Mouse (Mus musculus) hindbrain, embryonic 16.5 days (tissue): ENCODE results near the gene Ttc32. TPM values are rescaled to one million over a fixed set of nuclear protein-coding genes. Genes with fewer than 3 reads are reported as not detected.

Experiments used
- ATAC-seq: fragments of 200-750 bp; cut with Nextera tagmentation; 2 replicates; pipeline ENCODE4 v1.8.0; 2017; ENCODE audit warnings: moderate TSS enrichment, moderate library complexity
- H3K27ac ChIP-seq: fragments of 300-500 bp; sonication (generic); 2 replicates; pipeline ENCODE4 v1.5.1; 2014; ENCODE audit warnings: low read depth, mild to moderate bottlenecking, control low read depth, low read length, moderate library complexity
- H3K27me3 ChIP-seq: fragments of 300-500 bp; sonication (generic); replicated peaks from 2 replicates; pipeline ENCODE4 v1.6.1; 2014; ENCODE audit warnings: low read length; ENCODE audit not compliant: control insufficient read depth, insufficient read depth
- H3K36me3 ChIP-seq: fragments of 300-500 bp; sonication (generic); 2 replicates; pipeline ENCODE4 v1.6.1; 2014; ENCODE audit warnings: mild to moderate bottlenecking, low read length, moderate library complexity, mixed read lengths; ENCODE audit not compliant: control insufficient read depth, insufficient read depth
- H3K4me1 ChIP-seq: fragments of 300-500 bp; sonication (generic); 2 replicates; pipeline ENCODE4 v1.6.1; 2014; ENCODE audit warnings: low read depth, low read length; ENCODE audit not compliant: control insufficient read depth, insufficient read depth
- H3K4me2 ChIP-seq: fragments of 300-500 bp; sonication (generic); 2 replicates; pipeline ENCODE4 v1.6.1; 2014; ENCODE audit warnings: mild to moderate bottlenecking, low read length, control low read depth, moderate library complexity
- H3K4me3 ChIP-seq: fragments of 300-500 bp; sonication (generic); 2 replicates; pipeline ENCODE4 v1.5.1; 2014; ENCODE audit warnings: mild to moderate bottlenecking, low read length, control low read depth, moderate library complexity
- H3K9ac ChIP-seq: fragments of 300-500 bp; sonication (generic); 2 replicates; pipeline ENCODE4 v1.6.1; 2014; ENCODE audit warnings: low read depth, mild to moderate bottlenecking, control low read depth, low read length, moderate library complexity
- H3K9me3 ChIP-seq: fragments of 300-500 bp; sonication (generic); 2 replicates; pipeline ENCODE4 v1.6.1; 2014; ENCODE audit warnings: mild to moderate bottlenecking, low read length, moderate library complexity; ENCODE audit not compliant: control insufficient read depth
- WGBS: fragments of 180-500 bp; shearing (Covaris S2); extraction: QIAGEN DNeasy Blood & Tissue Kit; methylation state at CpG from one replicate; pipeline ENCODE4 v1.1.7; 2014; 5-methylcytosine and 5-hydroxymethylcytosine counted together
- polyA plus RNA-seq: library from polyadenylated mRNA; unstranded; fragments of >200 nt; fragmentation: Nextera tagmentation; extraction: Ambion mirVana; gene quantifications from 2 replicates; pipeline ENCODE4 v1.2.1, GENCODE M21; 2015

Gene Ttc32
- 7.3 and 8.8 TPM in 2 replicates for polyA plus RNA-seq

DNA sequence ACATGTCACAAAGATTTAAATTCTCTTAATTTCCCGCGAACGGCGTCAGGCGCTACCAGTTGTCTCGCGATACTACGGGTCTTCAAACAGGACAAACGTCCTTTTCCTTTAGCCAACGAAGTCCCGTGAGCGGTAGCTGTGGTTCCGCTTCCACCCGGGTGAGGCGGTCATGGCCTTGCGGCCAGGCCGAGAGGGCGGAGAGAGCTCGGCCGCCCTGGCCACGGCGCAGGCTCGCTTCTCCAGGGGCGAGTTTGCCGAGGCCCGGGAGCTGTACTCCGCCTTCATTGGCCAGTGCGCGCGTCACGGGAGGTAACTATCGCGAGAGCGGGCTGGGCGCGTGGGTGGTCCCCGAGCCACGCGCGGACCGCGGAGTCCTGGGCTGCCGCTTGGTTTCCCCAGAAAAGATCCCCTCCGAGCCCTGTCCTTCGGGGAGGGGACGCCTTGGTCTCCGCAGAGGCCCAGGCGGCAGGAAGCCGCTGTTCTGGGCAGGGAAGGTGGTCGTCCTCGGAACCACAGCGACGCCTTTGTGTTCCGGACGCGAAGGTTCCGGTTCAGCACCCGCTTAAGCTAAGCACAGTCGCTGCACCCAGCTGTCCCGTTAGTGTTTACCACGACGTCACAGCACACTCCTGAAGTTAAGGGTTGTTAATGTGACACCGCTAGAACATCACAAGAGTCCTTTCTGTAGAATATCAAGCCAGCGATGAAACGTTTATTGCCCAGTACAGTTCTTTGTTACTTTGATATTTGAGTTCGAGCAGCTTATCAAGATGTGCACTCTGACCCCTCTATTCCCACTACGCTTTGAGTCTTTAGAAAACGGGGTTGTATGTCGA, at the start of gene Ttc32:
Gene Ttc32 (plus strand): TSS at position 110 of the 836 bp plus-strand sequence.
- peak within 1 kb of the TSS; percentile 96 for H3K9ac ChIP-seq
- no peaks in the 10 kb centered on the region for H3K9me3 ChIP-seq
- peaks cover 11% of the 10 kb centered on the region; the same call in 1 of the 2 replicates for H3K36me3 ChIP-seq
- H3K4me1 ChIP-seq, result peaks cover 6% of the 10 kb centered on the region
- no peaks in the 10 kb centered on the region for H3K27me3 ChIP-seq
- under 1% methylated on average over 60 of the region's 69 CpGs for WGBS
- peak; percentile 98 for ATAC-seq
- H3K4me3 ChIP-seq, result peak within 1 kb of the TSS; percentile 79
- H3K27ac ChIP-seq, result peak within 1 kb of the TSS; percentile 99
- H3K4me2 ChIP-seq, result peak within 1 kb of the TSS; percentile 86

GRCm38 (mm10) chr12:8993231-8993630, 36.6 kb upstream of the Ttc32 start:
- Histone ChIP-seq H3K9me3 (no peaks in the 10 kb centered on the region), H3K36me3 (peaks cover 7% of the 10 kb centered on the region; the same call in 1 of the 2 replicates), H3K4me2 (no peak overlapping the region), H3K27ac (no peak overlapping the region), H3K9ac (no peak overlapping the region), H3K4me3 (no peak overlapping the region), H3K27me3 (no peaks in the 10 kb centered on the region), H3K4me1 (no peaks in the 10 kb centered on the region)
- ATAC-seq, result no peak
- WGBS, result 80% methylated on average over 8 of the region's 8 CpGs

DNA sequence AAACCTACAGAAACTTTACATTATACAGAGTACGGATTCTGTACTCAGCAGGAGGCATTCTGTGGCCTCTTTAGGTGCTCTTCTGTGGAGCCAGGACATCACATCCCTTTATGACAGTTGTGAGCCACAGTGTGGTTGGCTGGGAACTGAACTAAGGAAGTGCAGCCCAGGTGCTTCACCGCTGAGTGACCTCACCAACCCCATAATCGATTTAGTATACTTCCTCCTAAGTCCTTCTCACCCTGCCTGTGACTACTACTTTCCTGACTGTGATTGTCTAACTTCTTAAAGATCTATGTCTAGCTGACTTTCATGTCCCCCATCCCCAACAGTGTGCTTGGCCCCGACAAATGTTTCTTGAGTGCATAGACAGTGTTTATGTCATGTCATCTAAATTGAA, 31.5 kb upstream of the Ttc32 start:
- Histone ChIP-seq H3K4me3 (no peak overlapping the region), H3K27me3 (no peaks in the 10 kb centered on the region), H3K9me3 (no peaks in the 10 kb centered on the region), H3K9ac (no peak overlapping the region), H3K4me2 (no peak overlapping the region), H3K36me3 (peaks cover 6% of the 10 kb centered on the region; the same call in 1 of the 2 replicates), H3K27ac (no peak overlapping the region), H3K4me1 (no peaks in the 10 kb centered on the region)
- WGBS, result 95% methylated on average over 4 of the region's 4 CpGs
- ATAC-seq, result no peak

- peak; percentile 80 for ATAC-seq
- 11% methylated on average over 5 of the region's 5 CpGs for WGBS
Measured at GRCm38 (mm10) chr12:9002038-9002648, 27.7 kb upstream of the Ttc32 start.

GRCm38 (mm10) chr12:9007146-9007545, 22.7 kb upstream of the Ttc32 start:
- H3K4me1 ChIP-seq, result no peaks in the 10 kb centered on the region
- H3K36me3 ChIP-seq, result no peaks in the 10 kb centered on the region; the same call in 1 of the 2 replicates
- H3K4me2 ChIP-seq, result no peak overlapping the region
- 62% methylated on average over 4 of the region's 4 CpGs for WGBS
- no peak for ATAC-seq
- no peak overlapping the region for H3K27ac ChIP-seq
- H3K9me3 ChIP-seq, result no peaks in the 10 kb centered on the region
- no peak overlapping the region for H3K9ac ChIP-seq
- no peak overlapping the region for H3K4me3 ChIP-seq
- H3K27me3 ChIP-seq, result no peaks in the 10 kb centered on the region

More at GRCm38 (mm10) chr12:9002038-9002648, 27.7 kb upstream of the Ttc32 start:
- no peak overlapping the region for H3K27ac ChIP-seq
- no peak overlapping the region for H3K9ac ChIP-seq
- H3K9me3 ChIP-seq, result no peaks in the 10 kb centered on the region
- no peaks in the 10 kb centered on the region for H3K4me1 ChIP-seq
- peaks cover 4% of the 10 kb centered on the region; the same call in 1 of the 2 replicates for H3K36me3 ChIP-seq
- no peaks in the 10 kb centered on the region for H3K27me3 ChIP-seq
- H3K4me3 ChIP-seq, result no peak overlapping the region
- H3K4me2 ChIP-seq, result 0 out of 2 replicates have a peak overlapping the region, but pooled peaks have one; percentile 23

GRCm38 (mm10) chr12:9007811-9008210, 22.0 kb upstream of the Ttc32 start:
- Histone ChIP-seq H3K9me3 (no peaks in the 10 kb centered on the region), H3K4me2 (no peak overlapping the region), H3K27me3 (no peaks in the 10 kb centered on the region), H3K36me3 (no peaks in the 10 kb centered on the region; the same call in 1 of the 2 replicates), H3K27ac (no peak overlapping the region), H3K4me1 (no peaks in the 10 kb centered on the region), H3K4me3 (no peak overlapping the region), H3K9ac (no peak overlapping the region)
- ATAC-seq, result no peak
- WGBS, result 92% methylated on average over 6 of the region's 6 CpGs

- WGBS, result 60% methylated on average over 4 of the region's 4 CpGs
- no peak overlapping the region for H3K4me2 ChIP-seq
- H3K4me3 ChIP-seq, result no peak overlapping the region
- H3K4me1 ChIP-seq, result no peaks in the 10 kb centered on the region
- no peak overlapping the region for H3K9ac ChIP-seq
- no peak for ATAC-seq
- no peak overlapping the region for H3K27ac ChIP-seq
- no peaks in the 10 kb centered on the region for H3K9me3 ChIP-seq
- H3K36me3 ChIP-seq, result peaks cover 4% of the 10 kb centered on the region
- H3K27me3 ChIP-seq, result no peaks in the 10 kb centered on the region
Measured at GRCm38 (mm10) chr12:9010311-9010710, 19.5 kb upstream of the Ttc32 start.

- Histone ChIP-seq H3K9ac (no peak overlapping the region), H3K27ac (no peak overlapping the region), H3K4me2 (no peak overlapping the region), H3K36me3 (peaks cover 7% of the 10 kb centered on the region), H3K4me1 (no peaks in the 10 kb centered on the region), H3K4me3 (no peak overlapping the region), H3K9me3 (no peaks in the 10 kb centered on the region), H3K27me3 (no peaks in the 10 kb centered on the region)
- WGBS, result 95% methylated on average over 9 of the region's 9 CpGs
- no peak for ATAC-seq
Measured at GRCm38 (mm10) chr12:9016376-9016775, 13.4 kb upstream of the Ttc32 start.

GRCm38 (mm10) chr12:9020431-9020830, 9.4 kb upstream of the Ttc32 start:
- peaks cover 6% of the 10 kb centered on the region for H3K36me3 ChIP-seq
- no peak overlapping the region for H3K4me3 ChIP-seq
- no peak overlapping the region for H3K4me2 ChIP-seq
- no peak overlapping the region for H3K9ac ChIP-seq
- WGBS, result 94% methylated on average over 8 of the region's 8 CpGs
- no peak for ATAC-seq
- no peaks in the 10 kb centered on the region for H3K4me1 ChIP-seq
- no peaks in the 10 kb centered on the region for H3K9me3 ChIP-seq
- H3K27ac ChIP-seq, result no peak overlapping the region
- H3K27me3 ChIP-seq, result no peaks in the 10 kb centered on the region
